Mouse (Mus musculus): Measurements from ENCODE around the gene Rps11.

DNA sequence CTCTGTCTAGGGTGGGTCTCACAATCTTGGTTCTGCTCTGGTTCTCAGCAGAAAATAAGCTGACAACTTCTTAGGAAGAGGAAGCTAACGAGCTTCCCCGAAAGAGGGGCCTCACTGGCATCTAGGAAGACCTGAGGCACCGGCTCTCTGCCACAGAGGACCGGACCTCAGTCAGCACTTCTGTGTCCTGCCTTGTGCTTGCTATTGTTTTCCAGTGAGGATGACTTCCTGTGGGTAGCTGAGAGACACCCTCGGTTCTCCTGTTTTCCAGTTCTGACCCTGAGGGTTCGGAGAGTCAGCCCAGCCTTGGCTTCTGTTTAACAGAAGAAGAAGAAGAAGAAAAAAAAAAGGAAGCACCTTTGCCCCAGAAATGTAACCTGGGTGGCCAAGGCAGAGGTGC is 26.8 kb downstream of the Rps11 start:
- TF ChIP-seq USF1 (IDR thresholded peaks at IDR 0.05; ENCODE audit: low read depth), result no peak
- no peak for TF ChIP-seq CTCF (IDR thresholded peaks at IDR 0.05; ENCODE audit: control insufficient read depth, insufficient read depth, insufficient read length)
- no peak for TF ChIP-seq CEBPB (IDR thresholded peaks at IDR 0.05; ENCODE audit: low read depth)
- TF ChIP-seq MAX (IDR thresholded peaks at IDR 0.05), result no peak

Measured in C2C12 (cell line).